Mouse (Mus musculus) frontal cortex, postnatal 36 days (tissue): Measurements from ENCODE around the gene Man1b1.
A peak's percentile ranks its signal among the peaks of the same experiment; 100 is the strongest.

Experiments used
- DNase-seq, 2 experiments: peaks; one replicate each; pipeline ENCODE4 v3.0.0; 2022; ENCODE audit warnings: low spot score in 2 of 2

The Man1b1 gene

GRCm38 (mm10) chr2:25364313-25364712, 32.2 kb downstream of the Man1b1 start:
- DNase-seq, result no peak

GRCm38 (mm10) chr2:25364761-25365090, 32.6 kb downstream of the Man1b1 start:
- no peak for DNase-seq

- DNase-seq, result peak; percentile 47 to 49
Observed at GRCm38 (mm10) chr2:25365091-25365761, 33.1 kb downstream of the Man1b1 start, which contains the start of gene Uap1l1. Uap1l1 (minus strand) TSS chr2:25365682.

GRCm38 (mm10) chr2:25369996-25370395, 37.9 kb downstream of the Man1b1 start:
- no peak for DNase-seq

- peak; percentile 88 to 92 for DNase-seq
Observed at GRCm38 (mm10) chr2:25371764-25372643, 39.9 kb downstream of the Man1b1 start, which contains the start of gene Sapcd2. Sapcd2 (plus strand) TSS chr2:25372321.

- DNase-seq, result no peak
Observed at GRCm38 (mm10) chr2:25372644-25373391, 40.7 kb downstream of the Man1b1 start.

- no peak for DNase-seq
Observed at GRCm38 (mm10) chr2:25373431-25373830, 41.3 kb downstream of the Man1b1 start.

- DNase-seq, result peak in 1 of 2 experiments; percentile 71
Observed at GRCm38 (mm10) chr2:25376589-25376988, 44.5 kb downstream of the Man1b1 start.

- DNase-seq, result no peak
Observed at GRCm38 (mm10) chr2:25384492-25384891, 52.4 kb downstream of the Man1b1 start.

GRCm38 (mm10) chr2:25391266-25391665, 59.1 kb downstream of the Man1b1 start:
- DNase-seq, result no peak

GRCm38 (mm10) chr2:25394281-25395221, 62.4 kb downstream of the Man1b1 start:
- peak in 1 of 2 experiments; percentile 43 for DNase-seq

- DNase-seq, result no peak
Observed at GRCm38 (mm10) chr2:25395721-25396596, 63.8 kb downstream of the Man1b1 start, which contains the start of gene Entpd2. Entpd2 (plus strand) TSS chr2:25395874.

GRCm38 (mm10) chr2:25396597-25396983, 64.5 kb downstream of the Man1b1 start:
- DNase-seq, result no peak

- no peak for DNase-seq
Observed at GRCm38 (mm10) chr2:25397010-25397409, 64.9 kb downstream of the Man1b1 start.

- no peak for DNase-seq
Observed at GRCm38 (mm10) chr2:25398065-25398464, 65.9 kb downstream of the Man1b1 start.

GRCm38 (mm10) chr2:25399051-25399450, 66.9 kb downstream of the Man1b1 start, which contains the start of gene Npdc1:
Npdc1 (plus strand) TSS chr2:25399351.
- no peak for DNase-seq

GRCm38 (mm10) chr2:25400291-25400690, 68.2 kb downstream of the Man1b1 start:
- no peak for DNase-seq

- peak in 1 of 2 experiments; percentile 59 for DNase-seq
Observed at GRCm38 (mm10) chr2:25400764-25401163, 68.6 kb downstream of the Man1b1 start.
